Mouse (Mus musculus) testis, adult 2 months (tissue): ENCODE measurements around the gene Dbn1.

Experiments used
- CTCF ChIP-seq: fragments of 200-500 bp; IDR thresholded peaks from 2 replicates; pipeline ENCODE4 v1.5.1; 2012; ENCODE audit warnings: low read depth, mild to moderate bottlenecking, inconsistent platforms, low read length, moderate library complexity; ENCODE audit not compliant: control insufficient read depth, insufficient read depth, insufficient replicate concordance
- POLR2A ChIP-seq: fragments of 200-500 bp; IDR thresholded peaks from 2 replicates; pipeline ENCODE4 v1.6.1; 2012; ENCODE audit warnings: low read depth, mild to moderate bottlenecking, inconsistent platforms, low read length, moderate library complexity; ENCODE audit not compliant: control insufficient read depth

- TF ChIP-seq POLR2A (no peak), CTCF (no peak)
Observed at GRCm38 (mm10) chr13:55470372-55470771, 17.5 kb downstream of the Dbn1 start.
